Comparison of ENCODE assay signal across 19 mouse cellular contexts in the genomic region with DNA sequence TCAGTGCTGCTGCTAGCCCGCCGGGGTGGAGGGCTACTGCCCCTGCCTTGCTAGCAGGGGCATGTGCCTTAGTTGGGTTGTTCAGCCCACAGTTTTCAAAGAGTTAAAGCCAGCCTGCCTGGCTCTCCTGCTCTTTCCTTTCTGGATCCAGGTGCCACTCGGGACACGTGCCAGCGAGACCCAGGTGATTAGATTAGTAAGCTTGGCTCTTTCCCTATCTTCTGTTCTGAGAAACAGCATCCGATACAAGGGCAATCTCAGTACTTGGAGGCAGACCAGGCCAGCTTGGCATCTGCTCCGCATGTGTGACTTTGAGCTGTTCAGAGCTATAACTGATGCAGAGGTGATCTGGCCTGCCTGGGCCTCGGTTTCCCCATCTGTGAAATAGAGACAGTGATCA.
A peak's percentile ranks its signal among the peaks of the same experiment; 100 is the strongest.
DNase-seq lines count a peak whose midpoint lies in the region; ATAC-seq and TF ChIP-seq lines count a peak whose summit lies in the region.
"Had no signal": no experiment of that assay in that cellular context is flagged by ENCODE, and none has a peak within 500 bp of the region (broad histone marks: within the 10 kb centered on the region; RNA-seq: fewer than 3 reads in every experiment).

No protein-coding gene starts in this region.

- H3K4me2 ChIP-seq in hindbrain, embryonic 13.5 days, result no peak overlapping the region
- H3K4me2 ChIP-seq in hindbrain, embryonic 12.5 days (replicated peaks), result no peak overlapping the region
- H3K4me2 ChIP-seq in neural tube, embryonic 13.5 days, result no peak overlapping the region
- no peak overlapping the region for H3K4me2 ChIP-seq in neural tube, embryonic 15.5 days
- no peak overlapping the region for H3K4me2 ChIP-seq in stomach, postnatal 0 days (replicated peaks; ENCODE audit: low read depth)
- H3K4me2 ChIP-seq: heart, embryonic 13.5 days; limb, embryonic 13.5 days; lung, embryonic 14.5 days; midbrain, embryonic 13.5 days had no signal

- H3K27me3 ChIP-seq in hindbrain, embryonic 13.5 days, result 0 out of 2 replicates have a peak, but pooled peaks cover 5% of the 10 kb centered on the region
- no peaks in the 10 kb centered on the region for H3K27me3 ChIP-seq in hindbrain, embryonic 12.5 days
- 0 out of 2 replicates have a peak, but pooled peaks cover 2% of the 10 kb centered on the region for H3K27me3 ChIP-seq in neural tube, embryonic 13.5 days
- H3K27me3 ChIP-seq in neural tube, embryonic 15.5 days (replicated peaks), result peaks cover 3% of the 10 kb centered on the region; the same call in 1 of the 2 replicates
- no peaks in the 10 kb centered on the region for H3K27me3 ChIP-seq in stomach, postnatal 0 days (ENCODE audit: control insufficient read depth, insufficient read depth, low read length)

- H3K36me3 ChIP-seq in hindbrain, embryonic 13.5 days, result no peaks in the 10 kb centered on the region
- H3K36me3 ChIP-seq in hindbrain, embryonic 12.5 days, result no peaks in the 10 kb centered on the region
- H3K36me3 ChIP-seq in neural tube, embryonic 13.5 days, result no peaks in the 10 kb centered on the region
- no peaks in the 10 kb centered on the region for H3K36me3 ChIP-seq in neural tube, embryonic 15.5 days
- H3K36me3 ChIP-seq in stomach, postnatal 0 days (ENCODE audit: control insufficient read depth, insufficient read depth, low read length), result no peaks in the 10 kb centered on the region
- H3K36me3 ChIP-seq: heart, embryonic 13.5 days; limb, embryonic 13.5 days; midbrain, embryonic 13.5 days had no signal

- peak; percentile 73 for DNase-seq in cerebellum, adult 9-10 months
- peak; percentile 65 for DNase-seq in stomach, postnatal 0 days (ENCODE audit: low spot score)
- no peak for DNase-seq in frontal cortex, postnatal 36 days (ENCODE audit: low spot score in 2 of 2)
- DNase-seq: adrenal gland, postnatal 14 days; kidney, postnatal 25 days; layer of hippocampus, postnatal 36 days; lung, embryonic 14.5 days; right cerebral cortex, postnatal 4 days; thymus, postnatal 36 days had no signal

- no peak overlapping the region for H3K9ac ChIP-seq in hindbrain, embryonic 13.5 days
- no peak overlapping the region for H3K9ac ChIP-seq in hindbrain, embryonic 12.5 days
- H3K9ac ChIP-seq in neural tube, embryonic 13.5 days, result no peak overlapping the region
- H3K9ac ChIP-seq in neural tube, embryonic 15.5 days (replicated peaks), result no peak overlapping the region
- H3K9ac ChIP-seq in stomach, postnatal 0 days (ENCODE audit: low read length), result no peak overlapping the region
- H3K9ac ChIP-seq: heart, embryonic 13.5 days; limb, embryonic 13.5 days; liver, embryonic 14.5 days; lung, embryonic 14.5 days; midbrain, embryonic 13.5 days had no signal

- no peak for ATAC-seq in hindbrain, embryonic 13.5 days (ENCODE audit: low FRiP score)
- no peak for ATAC-seq in hindbrain, embryonic 12.5 days (ENCODE audit: low FRiP score)
- ATAC-seq in neural tube, embryonic 13.5 days (ENCODE audit: low read depth), result no peak
- ATAC-seq in neural tube, embryonic 15.5 days (ENCODE audit: low FRiP score), result no peak
- no peak for ATAC-seq in stomach, postnatal 0 days (ENCODE audit: low FRiP score, low TSS enrichment)
- ATAC-seq: forebrain, embryonic 14.5 days; intestine, postnatal 0 days; midbrain, embryonic 13.5 days had no signal

- no peak for TF ChIP-seq EP300 in stomach, postnatal 0 days (optimal IDR thresholded peaks at IDR 0.05)

- H3K4me3 ChIP-seq in hindbrain, embryonic 13.5 days, result no peak overlapping the region
- H3K4me3 ChIP-seq in hindbrain, embryonic 12.5 days, result no peak overlapping the region
- no peak overlapping the region for H3K4me3 ChIP-seq in neural tube, embryonic 13.5 days
- H3K4me3 ChIP-seq in neural tube, embryonic 15.5 days (replicated peaks), result no peak overlapping the region
- H3K4me3 ChIP-seq in stomach, postnatal 0 days (ENCODE audit: low read depth, low read length), result no peak overlapping the region
- H3K4me3 ChIP-seq: heart, embryonic 13.5 days; limb, embryonic 13.5 days; midbrain, embryonic 13.5 days had no signal

- no peaks in the 10 kb centered on the region for H3K9me3 ChIP-seq in hindbrain, embryonic 13.5 days
- H3K9me3 ChIP-seq in hindbrain, embryonic 12.5 days (replicated peaks), result no peaks in the 10 kb centered on the region
- H3K9me3 ChIP-seq in neural tube, embryonic 13.5 days, result no peaks in the 10 kb centered on the region
- no peaks in the 10 kb centered on the region for H3K9me3 ChIP-seq in neural tube, embryonic 15.5 days (replicated peaks)
- no peaks in the 10 kb centered on the region for H3K9me3 ChIP-seq in stomach, postnatal 0 days (ENCODE audit: control insufficient read depth, low read length)
- H3K9me3 ChIP-seq: heart, embryonic 13.5 days; limb, embryonic 13.5 days; midbrain, embryonic 13.5 days had no signal

- peaks cover 39% of the 10 kb centered on the region for H3K4me1 ChIP-seq in hindbrain, embryonic 13.5 days (replicated peaks)
- H3K4me1 ChIP-seq in hindbrain, embryonic 12.5 days, result peaks cover 29% of the 10 kb centered on the region
- H3K4me1 ChIP-seq in neural tube, embryonic 13.5 days (replicated peaks), result peaks cover 40% of the 10 kb centered on the region
- peaks cover 20% of the 10 kb centered on the region for H3K4me1 ChIP-seq in neural tube, embryonic 15.5 days
- H3K4me1 ChIP-seq in stomach, postnatal 0 days (replicated peaks; ENCODE audit: control insufficient read depth, insufficient read depth), result no peaks in the 10 kb centered on the region

- no peak for TF ChIP-seq CTCF in stomach, postnatal 0 days (IDR thresholded peaks at IDR 0.05; ENCODE audit: low read depth)

- WGBS in hindbrain, embryonic 13.5 days, result 61% methylated on average over 8 of the region's 8 CpGs
- 65% methylated on average over 8 of the region's 8 CpGs for WGBS in hindbrain, embryonic 12.5 days
- 61% methylated on average over 8 of the region's 8 CpGs for WGBS in neural tube, embryonic 13.5 days
- 54% methylated on average over 8 of the region's 8 CpGs for WGBS in neural tube, embryonic 15.5 days
- 58% methylated on average over 8 of the region's 8 CpGs for WGBS in stomach, postnatal 0 days

- H3K27ac ChIP-seq in hindbrain, embryonic 13.5 days, result 0 out of 2 replicates have a peak overlapping the region, but pooled peaks have one; percentile 63
- H3K27ac ChIP-seq in hindbrain, embryonic 12.5 days, result no peak overlapping the region
- 0 out of 2 replicates have a peak overlapping the region, but pooled peaks have one; percentile 14 for H3K27ac ChIP-seq in neural tube, embryonic 13.5 days (replicated peaks)
- no peak overlapping the region for H3K27ac ChIP-seq in neural tube, embryonic 15.5 days (replicated peaks)
- no peak overlapping the region for H3K27ac ChIP-seq in stomach, postnatal 0 days (replicated peaks)
- H3K27ac ChIP-seq: heart, embryonic 13.5 days; limb, embryonic 13.5 days; liver, embryonic 14.5 days; midbrain, embryonic 13.5 days had no signal

Comparison
In these comparisons a context has a peak if more than half of its experiments do, and no peak if none do; other contexts are left out.
1. H3K27ac ChIP-seq: peak in hindbrain, embryonic 13.5 days (single experiment) and neural tube, embryonic 13.5 days (single experiment); none in hindbrain, embryonic 12.5 days (single experiment), neural tube, embryonic 15.5 days (single experiment) and stomach, postnatal 0 days (single experiment).
2. DNase-seq: peak in cerebellum, adult 9-10 months (single experiment) and stomach, postnatal 0 days (single experiment); none in frontal cortex, postnatal 36 days (0 of 2).